Mouse (Mus musculus) cortical plate, adult 2 months (tissue): ENCODE measurements at regions not wholly inside any gene's neighbourhood (a gene's known extent, or its start where the extent isn't known, plus 50 kb on each side); places are given as distances from the start of the nearest gene placed in this dataset.

Experiments used
- CTCF ChIP-seq: fragments of 200-500 bp; IDR thresholded peaks from 2 replicates; pipeline ENCODE4 v1.5.1; 2011; ENCODE audit warnings: mild to moderate bottlenecking, control low read depth, low read length; ENCODE audit not compliant: insufficient read depth; ENCODE audit errors: extremely low read depth
- POLR2A ChIP-seq: fragments of 200-500 bp; IDR thresholded peaks from 2 replicates; pipeline ENCODE4 v1.6.1; 2011; ENCODE audit warnings: mild to moderate bottlenecking, low read length, control low read depth; ENCODE audit not compliant: insufficient read depth; ENCODE audit errors: extremely low read depth

GRCm38 (mm10) chr9:6652267-6652994 lies 382.8 kb upstream of the Ddi1 start:
- TF ChIP-seq CTCF (no peak), POLR2A (no peak)
